Mouse (Mus musculus) testis, postnatal 14 days (tissue): ENCODE data around the gene Tusc2.
"Not testable (repeated sequence)": the region's sequence is repeated elsewhere in the genome, so short reads cannot be mapped to it uniquely, and the experiment has no call there.

Experiments
- DNase-seq: peaks from one replicate; pipeline ENCODE4 v3.0.0; 2021; ENCODE audit warnings: low spot score

The Tusc2 gene

GRCm38 (mm10) chr9:107545199-107545598 lies 17.9 kb upstream of the Tusc2 start:
- DNase-seq, result no peak

- DNase-seq, result no peak
Observed at GRCm38 (mm10) chr9:107545602-107546001, 17.5 kb upstream of the Tusc2 start.

DNA sequence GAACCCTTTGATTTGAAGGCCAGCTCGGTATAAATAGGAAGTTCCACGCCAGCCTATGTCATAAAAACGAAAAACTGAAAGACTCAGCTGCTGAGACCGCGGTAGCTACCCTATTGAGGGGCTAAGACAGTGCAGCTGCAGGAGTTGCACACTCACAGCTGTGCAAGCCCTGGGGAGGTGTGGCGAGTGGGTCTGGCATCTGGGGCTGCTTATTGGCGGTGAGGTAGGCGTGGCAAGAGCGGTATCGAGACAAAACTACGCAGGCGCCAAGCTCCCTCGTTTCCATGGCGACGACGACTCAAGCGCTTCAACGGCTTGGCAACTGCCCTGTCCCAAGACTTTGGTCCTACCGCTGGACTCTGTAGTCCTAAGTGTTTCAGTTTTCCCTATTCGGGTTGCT lies 16.0 kb upstream of the Tusc2 start, which contains the start of gene Zmynd10:
Gene Zmynd10, plus strand, starts transcription at position 273 of the 400 bp plus-strand sequence.
- peak; percentile 85 for DNase-seq

GRCm38 (mm10) chr9:107547957-107548356 lies 15.1 kb upstream of the Tusc2 start:
- no peak for DNase-seq

DNA sequence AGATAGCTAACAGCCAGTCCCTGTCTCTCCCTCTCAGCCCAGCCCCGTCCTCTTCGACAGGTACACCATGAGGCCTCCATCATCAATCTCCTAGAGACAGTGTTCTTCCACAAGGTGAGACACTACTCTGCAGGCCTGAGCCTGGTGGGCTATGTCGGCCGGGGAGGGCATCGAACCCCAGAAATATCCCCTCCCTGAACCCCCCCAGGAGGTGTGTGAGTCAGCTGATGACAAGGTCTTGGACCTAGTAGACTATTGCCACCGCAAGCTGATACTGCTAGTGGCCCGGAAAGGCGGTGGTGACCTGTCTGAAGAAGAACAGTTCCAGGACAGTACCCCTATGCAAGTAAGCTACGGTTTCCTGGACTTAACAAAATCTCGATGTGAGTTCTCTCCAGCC lies 14.2 kb upstream of the Tusc2 start:
- DNase-seq, result no peak

GRCm38 (mm10) chr9:107549297-107550074 lies 13.6 kb upstream of the Tusc2 start:
- no peak for DNase-seq

- no peak for DNase-seq
Observed at GRCm38 (mm10) chr9:107550491-107551116, 12.5 kb upstream of the Tusc2 start.

- DNase-seq, result no peak
Observed at GRCm38 (mm10) chr9:107551117-107551889, 11.8 kb upstream of the Tusc2 start, which contains the start of gene Rassf1. Rassf1 (plus strand) TSS chr9:107551555.

DNA sequence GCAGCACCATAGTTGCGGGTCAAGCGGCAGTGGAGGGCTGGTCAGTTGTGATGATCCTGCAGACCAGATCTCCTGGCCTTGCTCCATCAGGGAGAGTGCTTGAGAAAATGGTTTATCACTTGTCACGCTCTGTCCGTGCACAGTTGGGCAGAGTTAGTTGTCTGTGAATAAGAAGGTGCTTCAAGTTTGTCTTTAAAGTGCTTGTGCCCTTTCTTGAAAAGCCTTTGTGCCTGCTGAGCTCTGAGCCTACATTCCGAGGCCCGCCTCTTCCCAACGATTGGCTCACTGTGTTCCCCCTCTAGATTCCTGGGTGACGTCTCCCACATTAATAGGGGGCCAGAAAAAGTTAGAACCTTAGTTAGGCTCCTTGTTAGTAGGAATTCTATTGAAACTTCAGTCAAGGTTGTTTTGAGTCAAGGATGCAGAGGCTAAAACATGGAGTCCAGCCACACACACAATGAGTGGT lies 11.1 kb upstream of the Tusc2 start:
- no peak for DNase-seq

DNA sequence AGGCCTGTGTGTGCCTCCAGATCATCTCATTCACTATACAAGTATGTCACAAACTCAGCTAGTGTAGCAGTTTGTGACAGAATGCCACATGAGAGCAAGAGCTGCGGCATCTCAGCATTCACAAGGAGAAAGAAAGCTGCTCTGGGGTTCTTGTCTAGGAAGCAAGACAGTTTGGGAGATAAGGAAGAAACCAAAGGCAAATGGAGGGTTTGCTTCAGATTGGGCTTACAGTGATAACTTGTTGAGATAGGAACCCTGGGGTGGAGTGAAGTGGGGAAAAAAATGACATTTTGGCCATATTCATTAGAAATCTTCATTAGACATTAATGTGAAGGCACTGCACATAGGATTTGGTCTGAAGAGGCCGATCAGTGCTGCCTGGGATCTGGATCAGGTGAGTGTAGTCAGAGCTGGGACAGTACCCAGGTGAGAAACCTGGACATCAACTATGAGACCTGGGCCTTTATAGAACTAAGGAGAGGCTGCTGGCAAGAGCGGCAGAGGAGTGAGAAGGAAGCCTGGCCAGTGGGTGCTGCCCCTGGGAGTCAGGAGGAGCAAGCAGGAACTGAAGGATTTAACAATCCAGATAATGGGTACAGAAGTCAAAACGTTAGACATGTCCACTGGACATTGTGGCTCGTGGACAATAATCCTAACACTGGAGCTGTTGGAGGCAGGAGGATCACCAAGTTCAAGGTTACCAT lies 10.2 kb upstream of the Tusc2 start:
- no peak for DNase-seq

- DNase-seq, result peak; percentile 69
Observed at GRCm38 (mm10) chr9:107553541-107554318, 9.3 kb upstream of the Tusc2 start.

- peak; percentile 96 for DNase-seq
Observed at GRCm38 (mm10) chr9:107554319-107554825, 8.7 kb upstream of the Tusc2 start.

GRCm38 (mm10) chr9:107555031-107555457 lies 8.0 kb upstream of the Tusc2 start:
- DNase-seq, result no peak

DNA sequence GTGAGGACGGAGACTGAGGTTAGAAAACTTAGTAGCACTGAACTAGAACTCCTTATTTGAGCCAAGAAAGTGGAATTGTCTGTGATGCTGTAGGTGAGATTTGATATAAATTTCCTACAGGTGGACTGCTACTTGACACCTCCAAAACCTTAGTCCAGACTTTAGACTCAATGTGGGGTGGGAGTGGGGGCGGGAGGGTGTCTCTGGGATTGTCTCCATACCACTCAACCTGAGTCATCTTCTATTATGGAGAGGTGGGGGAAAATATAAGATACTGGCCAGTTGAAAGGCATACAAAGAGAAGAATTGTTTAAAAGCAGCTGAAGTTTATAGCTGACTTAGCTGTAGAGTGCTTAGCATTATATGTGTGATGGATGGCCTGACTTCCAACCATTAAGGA lies 7.4 kb upstream of the Tusc2 start:
- no peak for DNase-seq

DNA sequence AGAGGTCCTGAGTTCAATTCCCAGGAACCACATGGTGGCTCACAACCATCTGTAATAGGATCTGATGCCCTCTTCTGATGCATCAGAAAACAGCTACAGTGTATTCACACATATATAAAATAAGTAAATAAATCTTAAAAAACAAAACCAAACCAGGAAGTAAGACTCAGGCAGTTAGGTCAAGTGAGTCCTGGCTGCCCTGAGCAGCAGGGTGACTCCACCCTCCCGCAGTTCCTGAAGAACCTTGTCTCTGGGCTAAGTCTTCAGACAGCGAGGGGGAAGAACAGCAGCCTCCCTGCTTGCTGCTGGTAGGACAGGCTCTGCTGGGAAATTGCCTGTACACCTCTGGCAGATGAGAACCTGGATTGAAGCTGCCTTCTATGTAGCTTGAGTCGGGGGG lies 6.7 kb upstream of the Tusc2 start:
- no peak for DNase-seq

- DNase-seq, result not testable (repeated sequence)
Observed at GRCm38 (mm10) chr9:107565556-107565955, 2.5 kb downstream of the Tusc2 start.

DNA sequence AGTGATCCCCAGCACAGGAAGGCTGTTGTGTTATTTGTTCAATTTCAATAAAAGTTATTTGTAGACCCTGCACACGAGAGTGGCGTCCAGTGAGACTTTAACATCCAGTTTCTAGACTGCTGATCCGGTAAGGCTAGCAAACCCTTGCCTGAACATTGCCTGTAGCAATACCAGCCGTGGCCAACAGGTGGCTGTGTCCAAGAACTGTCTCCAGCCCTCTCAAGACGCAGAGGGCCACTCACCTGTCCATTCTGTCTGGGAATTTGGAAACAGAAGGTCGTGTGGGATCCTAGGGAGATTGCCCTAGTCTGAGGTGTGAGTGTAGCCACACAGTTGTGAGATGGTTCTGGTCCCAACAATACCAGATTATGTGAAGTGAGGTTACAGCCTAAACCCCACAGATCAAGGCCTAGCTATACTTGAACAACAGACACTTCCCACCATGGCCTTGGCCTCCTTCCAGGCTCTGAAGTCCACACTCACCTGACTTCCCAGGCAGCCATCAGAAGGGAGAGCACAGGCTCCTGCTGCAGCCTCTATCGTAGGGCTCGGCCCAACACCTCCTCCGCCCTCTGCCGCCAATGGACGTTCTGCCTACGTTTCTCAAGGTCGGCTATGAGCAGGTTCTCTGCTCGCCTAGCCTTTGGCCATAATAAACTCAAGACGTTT lies 3.1 kb downstream of the Tusc2 start:
- no peak for DNase-seq

- no peak for DNase-seq
Observed at GRCm38 (mm10) chr9:107566855-107567254, 3.8 kb downstream of the Tusc2 start.

DNA sequence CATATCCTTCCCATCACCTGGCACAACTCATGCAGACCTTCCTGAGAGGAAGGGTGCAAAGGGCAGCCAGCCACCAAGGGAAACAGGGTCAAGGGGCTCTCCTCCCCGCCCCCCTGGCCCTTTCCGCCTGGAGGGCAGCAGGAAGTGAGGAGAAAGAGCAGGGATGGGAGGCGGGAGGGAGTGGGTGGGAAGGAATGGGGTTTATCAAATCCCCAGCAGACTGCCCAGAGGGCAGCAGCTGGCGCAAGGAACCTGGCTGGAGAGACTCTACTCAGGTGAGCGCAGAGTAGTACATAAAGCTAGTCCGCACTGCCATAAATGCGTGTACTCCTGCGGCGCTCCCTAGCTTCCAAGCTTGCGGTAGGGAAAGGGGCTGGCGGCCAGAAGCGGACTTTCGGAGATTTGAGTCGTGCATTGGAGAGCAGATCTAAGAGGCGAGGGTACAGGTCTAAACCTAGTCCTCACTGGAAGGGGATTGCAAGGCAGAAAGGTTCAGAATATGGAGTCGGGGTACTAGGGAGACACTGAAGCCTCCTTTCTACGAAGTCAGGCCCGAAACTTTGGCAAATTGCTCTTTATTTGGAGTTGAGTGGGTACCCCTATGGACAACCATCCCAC lies 4.8 kb downstream of the Tusc2 start, which contains the start of gene Hyal2:
Gene Hyal2, plus strand, starts transcription at position 244 of the 618 bp plus-strand sequence.
- DNase-seq, result no peak
